Mouse (Mus musculus) MEL (cell line): ENCODE measurements around the gene Fgfr2. TPM values are rescaled to one million over a fixed set of nuclear protein-coding genes. Genes with fewer than 3 reads are reported as not detected.

Experiments
- DNase-seq: peaks from one replicate; pipeline ENCODE4 v3.0.0; 2011; ENCODE audit warnings: low read depth, low spot score
- H3K27ac ChIP-seq: 2 replicates; pipeline ENCODE4 v1.5.1; 2012; ENCODE audit warnings: low read depth, mild to moderate bottlenecking, control low read depth, low read length, moderate library complexity; ENCODE audit not compliant: control insufficient read depth
- H3K27me3 ChIP-seq, 2 experiments: fragments of 150-350 bp in 1 of 2; sonication (generic) in 1 of 2; 2 replicates each; pipeline ENCODE4 v1.6.1; 2012; ENCODE audit warnings: low read length in 2 of 2, mild to moderate bottlenecking in 2 of 2, improper control_type of control experiment in 1 of 2, moderate library complexity in 1 of 2; ENCODE audit not compliant: insufficient read depth in 2 of 2, control insufficient read depth in 1 of 2
- H3K36me3 ChIP-seq, 2 experiments: 2 replicates each; pipeline ENCODE4 v1.6.1; 2012 to 2014; ENCODE audit warnings: low read length in 2 of 2, improper control_type of control experiment in 1 of 2, inconsistent platforms in 1 of 2, mild to moderate bottlenecking in 1 of 2; ENCODE audit not compliant: insufficient read depth in 2 of 2, control insufficient read depth in 1 of 2
- H3K4me1 ChIP-seq, 2 experiments: fragments of 150-350 bp in 1 of 2; sonication (generic) in 1 of 2; 2 replicates each; pipeline ENCODE4 v1.6.1; 2012; ENCODE audit warnings: low read length in 2 of 2, improper control_type of control experiment in 1 of 2, mild to moderate bottlenecking in 1 of 2; ENCODE audit not compliant: insufficient read depth in 2 of 2, control insufficient read depth in 1 of 2
- H3K4me3 ChIP-seq, 2 experiments: fragments of 150-350 bp in 1 of 2; sonication (generic) in 1 of 2; 2 replicates each; pipeline ENCODE4 v1.5.1; 2012; ENCODE audit warnings: low read depth in 2 of 2, low read length in 2 of 2, mild to moderate bottlenecking in 2 of 2, moderate library complexity in 2 of 2, control low read depth in 1 of 2, improper control_type of control experiment in 1 of 2; ENCODE audit not compliant: control insufficient read depth in 1 of 2, insufficient read depth in 1 of 2
- H3K79me2 ChIP-seq: 2 replicates; pipeline ENCODE4 v1.6.1; 2012; ENCODE audit warnings: mild to moderate bottlenecking, low read length, moderate library complexity; ENCODE audit not compliant: control insufficient read depth, poor library complexity, insufficient read depth
- H3K9ac ChIP-seq: 2 replicates; pipeline ENCODE4 v1.6.1; 2012; ENCODE audit warnings: low read depth, mild to moderate bottlenecking, control low read depth, low read length, moderate library complexity; ENCODE audit not compliant: control insufficient read depth, poor library complexity, severe bottlenecking
- H3K9me3 ChIP-seq: fragments of 150-350 bp; sonication (generic); replicated peaks from 2 replicates; pipeline ENCODE4 v1.6.1; 2012; ENCODE audit warnings: mild to moderate bottlenecking, low read length, improper control_type of control experiment, moderate library complexity; ENCODE audit not compliant: insufficient read depth
- CHD1 ChIP-seq: IDR thresholded peaks from 2 replicates; pipeline ENCODE4 v1.6.1; 2012; ENCODE audit warnings: low read depth, mild to moderate bottlenecking, inconsistent platforms, low read length, improper control_type of control experiment
- CHD2 ChIP-seq: IDR thresholded peaks from 2 replicates; pipeline ENCODE4 v1.6.1; 2011; ENCODE audit warnings: low read length, improper control_type of control experiment
- CTCF ChIP-seq, 3 experiments: IDR thresholded peaks in 2 of 3; conservative IDR thresholded peaks in 1 of 3; 2 replicates each; pipeline ENCODE4 v1.5.1; 2011 to 2012; ENCODE audit warnings: low read length in 3 of 3, low read depth in 2 of 3, mild to moderate bottlenecking in 2 of 3, improper control_type of control experiment in 1 of 3, inconsistent platforms in 1 of 3, mixed read lengths in 1 of 3, moderate library complexity in 1 of 3; ENCODE audit not compliant: control insufficient read depth in 1 of 3, insufficient read depth in 1 of 3, poor library complexity in 1 of 3, severe bottlenecking in 1 of 3
- E2F4 ChIP-seq: IDR thresholded peaks from 2 replicates; pipeline ENCODE4 v1.6.1; 2011; ENCODE audit warnings: low read depth, low read length, improper control_type of control experiment, borderline replicate concordance
- ELF1 ChIP-seq: IDR thresholded peaks from 2 replicates; pipeline ENCODE4 v1.6.1; 2014; ENCODE audit warnings: low read depth, mild to moderate bottlenecking, inconsistent platforms, low read length, improper control_type of control experiment, moderate library complexity
- EP300 ChIP-seq, 2 experiments: IDR thresholded peaks; 2 replicates each; pipeline ENCODE4 v1.6.1; 2011; ENCODE audit warnings: improper control_type of control experiment in 2 of 2, low read length in 2 of 2, low read depth in 1 of 2, mild to moderate bottlenecking in 1 of 2
- GABPA ChIP-seq: IDR thresholded peaks from 2 replicates; pipeline ENCODE4 v1.6.1; 2012; ENCODE audit warnings: low read depth, mild to moderate bottlenecking, inconsistent platforms, low read length, improper control_type of control experiment, moderate library complexity
- HCFC1 ChIP-seq: IDR thresholded peaks from 2 replicates; pipeline ENCODE4 v1.6.1; 2012; ENCODE audit warnings: low read depth, mild to moderate bottlenecking, inconsistent platforms, low read length, improper control_type of control experiment, moderate library complexity
- JUND ChIP-seq: IDR thresholded peaks from 2 replicates; pipeline ENCODE4 v1.6.1; 2011; ENCODE audit warnings: low read depth, mild to moderate bottlenecking, improper control_type of control experiment, low read length
- KAT2A ChIP-seq: conservative IDR thresholded peaks from 2 replicates; pipeline ENCODE4 v1.6.1; 2012; ENCODE audit warnings: low read depth, low read length, improper control_type of control experiment, inconsistent platforms
- MAFK ChIP-seq: IDR thresholded peaks from 2 replicates; pipeline ENCODE4 v1.6.1; 2011; ENCODE audit warnings: low read depth, mild to moderate bottlenecking, low read length, improper control_type of control experiment, borderline replicate concordance
- MAX ChIP-seq: IDR thresholded peaks from 2 replicates; pipeline ENCODE4 v1.6.1; 2011; ENCODE audit warnings: low read length, improper control_type of control experiment
- MAZ ChIP-seq: IDR thresholded peaks from 2 replicates; pipeline ENCODE4 v1.6.1; 2012; ENCODE audit warnings: low read depth, mild to moderate bottlenecking, inconsistent platforms, low read length, improper control_type of control experiment
- MEF2A ChIP-seq: IDR thresholded peaks from 2 replicates; pipeline ENCODE4 v1.6.1; 2014; ENCODE audit warnings: low read depth, mild to moderate bottlenecking, inconsistent platforms, low read length, improper control_type of control experiment; ENCODE audit not compliant: poor library complexity, insufficient replicate concordance, severe bottlenecking; ENCODE audit errors: extremely low read depth
- MYC ChIP-seq: IDR thresholded peaks from 2 replicates; pipeline ENCODE4 v1.6.1; 2011; ENCODE audit warnings: low read depth, mild to moderate bottlenecking, low read length, improper control_type of control experiment, moderate library complexity
- NELFE ChIP-seq: IDR thresholded peaks from 2 replicates; pipeline ENCODE4 v1.6.1; 2011; ENCODE audit warnings: low read depth, low read length, improper control_type of control experiment
- NRF1 ChIP-seq: IDR thresholded peaks from 2 replicates; pipeline ENCODE4 v1.6.1; 2014; ENCODE audit warnings: low read depth, mild to moderate bottlenecking, inconsistent platforms, low read length, improper control_type of control experiment, moderate library complexity; ENCODE audit not compliant: poor library complexity, insufficient read depth, severe bottlenecking
- POLR2A ChIP-seq, 2 experiments: IDR thresholded peaks; 2 replicates each; pipeline ENCODE4 v1.6.1; 2011 to 2012; ENCODE audit warnings: low read length in 2 of 2, mild to moderate bottlenecking in 2 of 2, control low read depth in 1 of 2, improper control_type of control experiment in 1 of 2, low read depth in 1 of 2, moderate library complexity in 1 of 2; ENCODE audit not compliant: control insufficient read depth in 1 of 2, insufficient read depth in 1 of 2, poor library complexity in 1 of 2
- POLR2AphosphoS5 ChIP-seq: IDR thresholded peaks from 2 replicates; pipeline ENCODE4 v1.6.1; 2012; ENCODE audit warnings: low read depth, borderline replicate concordance, mild to moderate bottlenecking, inconsistent platforms, low read length, moderate library complexity, mixed read lengths
- RAD21 ChIP-seq: IDR thresholded peaks from 2 replicates; pipeline ENCODE4 v1.6.1; 2011; ENCODE audit warnings: mild to moderate bottlenecking, low read depth, low read length, improper control_type of control experiment
- RCOR1 ChIP-seq: IDR thresholded peaks from 2 replicates; pipeline ENCODE4 v1.6.1; 2012; ENCODE audit warnings: low read depth, mild to moderate bottlenecking, inconsistent platforms, low read length, improper control_type of control experiment
- SIN3A ChIP-seq: IDR thresholded peaks from 2 replicates; pipeline ENCODE4 v1.6.1; 2012; ENCODE audit warnings: low read length, improper control_type of control experiment, inconsistent platforms
- SMC3 ChIP-seq: IDR thresholded peaks from 2 replicates; pipeline ENCODE4 v1.6.1; 2011; ENCODE audit warnings: low read depth, low read length, improper control_type of control experiment
- TAL1 ChIP-seq: IDR thresholded peaks from 2 replicates; pipeline ENCODE4 v1.6.1; 2012; ENCODE audit warnings: mild to moderate bottlenecking, inconsistent platforms, low read length, moderate library complexity, mixed read lengths
- USF1 ChIP-seq: IDR thresholded peaks from 2 replicates; pipeline ENCODE4 v1.6.1; 2014; ENCODE audit warnings: low read depth, mild to moderate bottlenecking, inconsistent platforms, low read length, improper control_type of control experiment, moderate library complexity
- USF2 ChIP-seq, 2 experiments: IDR thresholded peaks; 2 replicates each; pipeline ENCODE4 v1.6.1; 2011 to 2012; ENCODE audit warnings: improper control_type of control experiment in 2 of 2, low read length in 2 of 2, borderline replicate concordance in 1 of 2, inconsistent platforms in 1 of 2, low read depth in 1 of 2, mild to moderate bottlenecking in 1 of 2; ENCODE audit not compliant: insufficient read depth in 1 of 2
- ZC3H11A ChIP-seq: IDR thresholded peaks from 2 replicates; pipeline ENCODE4 v1.6.1; 2012; ENCODE audit warnings: low read depth, mild to moderate bottlenecking, inconsistent platforms, low read length, improper control_type of control experiment
- ZKSCAN1 ChIP-seq: IDR thresholded peaks from 2 replicates; pipeline ENCODE4 v1.6.1; 2012; ENCODE audit warnings: low read depth, mild to moderate bottlenecking, inconsistent platforms, low read length, improper control_type of control experiment, moderate library complexity
- ZMIZ1 ChIP-seq: IDR thresholded peaks from 2 replicates; pipeline ENCODE4 v1.6.1; 2012; ENCODE audit warnings: low read depth, mild to moderate bottlenecking, inconsistent platforms, low read length, improper control_type of control experiment, moderate library complexity
- polyA plus RNA-seq, 2 experiments: library from polyadenylated mRNA; stranded (reverse) in 1 of 2; unstranded in 1 of 2; fragments of >175 nt in 1 of 2; fragments of >200 nt in 1 of 2; gene quantifications; 2 replicates each; pipeline versions ENCODE4 v1.2.1 to v1.2.4; 2012; ENCODE audit warnings: low replicate concordance in 2 of 2, low read depth in 1 of 2; ENCODE audit not compliant: insufficient read length in 2 of 2, insufficient read depth in 1 of 2, missing spikeins in 1 of 2
- total RNA-seq: library from RNA; depleted of rRNA; stranded (reverse); fragments of 300-350 nt; gene quantifications from 2 replicates; pipeline ENCODE4 v1.2.3, GENCODE M21; 2012

Gene Fgfr2
- total and polyA plus RNA-seq, 3 experiments, result not detected

- H3K36me3 ChIP-seq, result no peaks in the 10 kb centered on the region
- DNase-seq, result no peak
- TF ChIP-seq SIN3A (no peak), MAX (no peak), MAFK (no peak), NELFE (no peak), HCFC1 (no peak), TAL1 (no peak), MEF2A (no peak), ZMIZ1 (no peak), CHD2 (no peak), E2F4 (no peak), USF1 (no peak), MYC (no peak), CHD1 (no peak), MAZ (no peak), NRF1 (no peak), ELF1 (no peak), ZC3H11A (no peak), GABPA (no peak), EP300 (IDR thresholded peaks at IDR 0.05; ENCODE audit: low read depth in 1 of 2, low read length in 2 of 2) (no peak)
- H3K27ac ChIP-seq, result no peak overlapping the region
- H3K4me3 ChIP-seq, result no peak overlapping the region
- H3K9ac ChIP-seq, result no peak overlapping the region
- H3K9me3 ChIP-seq, result no peaks in the 10 kb centered on the region
- no peaks in the 10 kb centered on the region for H3K79me2 ChIP-seq
- H3K27me3 ChIP-seq, result no peaks in the 10 kb centered on the region
- H3K4me1 ChIP-seq, result no peaks in the 10 kb centered on the region
Observed at GRCm38 (mm10) chr7:131604946-131605345, 1518.2 kb downstream of the Fgfr2 start.

- no peak overlapping the region for H3K4me3 ChIP-seq
- H3K79me2 ChIP-seq, result no peaks in the 10 kb centered on the region
- H3K27me3 ChIP-seq, result no peaks in the 10 kb centered on the region
- H3K9ac ChIP-seq, result no peak overlapping the region
- no peaks in the 10 kb centered on the region for H3K4me1 ChIP-seq
- TF ChIP-seq CHD1 (no peak), POLR2AphosphoS5 (no peak), NELFE (no peak), RAD21 (no peak), CTCF (IDR thresholded peaks at IDR 0.05 in 2 of 3, conservative IDR thresholded peaks at IDR 0.05 in 1 of 3; ENCODE audit: control insufficient read depth in 1 of 3, insufficient read depth in 1 of 3, low read depth in 2 of 3, low read length in 3 of 3, poor library complexity in 1 of 3, severe bottlenecking in 1 of 3) (no peak), GABPA (no peak), JUND (no peak), ZMIZ1 (no peak), MYC (no peak), CHD2 (no peak), TAL1 (no peak), SMC3 (no peak), RCOR1 (no peak), POLR2A (IDR thresholded peaks at IDR 0.05; ENCODE audit: control insufficient read depth in 1 of 2, insufficient read depth in 1 of 2, low read depth in 1 of 2, low read length in 2 of 2, poor library complexity in 1 of 2) (no peak), KAT2A (no peak), USF2 (IDR thresholded peaks at IDR 0.05; ENCODE audit: borderline replicate concordance in 1 of 2, insufficient read depth in 1 of 2, low read depth in 1 of 2, low read length in 2 of 2) (no peak), ZKSCAN1 (no peak)
- H3K27ac ChIP-seq, result no peak overlapping the region
- DNase-seq, result no peak
- H3K36me3 ChIP-seq, result no peaks in the 10 kb centered on the region
- no peaks in the 10 kb centered on the region for H3K9me3 ChIP-seq
Observed at GRCm38 (mm10) chr7:131603186-131603585, 1520.0 kb downstream of the Fgfr2 start.
